ENCODE assay signal across 9 mouse cellular contexts in genomic region chr2:33185258-33185657, GRCm38 (mm10). TPM values are rescaled to one million over a fixed set of nuclear protein-coding genes. Genes with fewer than 3 reads are reported as not detected.
A peak's percentile ranks its signal among the peaks of the same experiment; 100 is the strongest.
DNase-seq lines count a peak whose midpoint lies in the region; ATAC-seq and TF ChIP-seq lines count a peak whose summit lies in the region.
"Had no signal": no experiment of that assay in that cellular context is flagged by ENCODE, and none has a peak within 500 bp of the region (broad histone marks: within the 10 kb centered on the region; RNA-seq: fewer than 3 reads in every experiment).

No protein-coding gene starts in this region.

- H3K27ac ChIP-seq in forebrain, postnatal 0 days (ENCODE audit: low read depth, low read length) = no peak overlapping the region
- H3K27ac ChIP-seq in forebrain, embryonic 16.5 days (ENCODE audit: low read length) = no peak overlapping the region
- peak overlapping the region; percentile 37 for H3K27ac ChIP-seq in heart, embryonic 12.5 days (ENCODE audit: poor library complexity, severe bottlenecking)

- no peak for ATAC-seq in forebrain, postnatal 0 days
- ATAC-seq in forebrain, embryonic 16.5 days = no peak
- 0 out of 2 replicates have a peak, but pooled peaks have one; percentile 33 for ATAC-seq in heart, embryonic 12.5 days (ENCODE audit: insufficient number of reproducible peaks, low FRiP score)

- H3K9me3 ChIP-seq in forebrain, postnatal 0 days (ENCODE audit: low read length) = no peaks in the 10 kb centered on the region
- no peaks in the 10 kb centered on the region for H3K9me3 ChIP-seq in forebrain, embryonic 16.5 days (ENCODE audit: control insufficient read depth, low read length)
- H3K9me3 ChIP-seq in heart, embryonic 12.5 days (replicated peaks) = no peaks in the 10 kb centered on the region
- H3K9me3 ChIP-seq: hindbrain, embryonic 15.5 days had no signal

- H3K4me2 ChIP-seq in forebrain, postnatal 0 days (ENCODE audit: low read depth) = no peak overlapping the region
- H3K4me2 ChIP-seq in forebrain, embryonic 16.5 days (ENCODE audit: low read length) = no peak overlapping the region
- H3K4me2 ChIP-seq in heart, embryonic 12.5 days = no peak overlapping the region
- H3K4me2 ChIP-seq: hindbrain, embryonic 15.5 days had no signal

- no peak overlapping the region for H3K9ac ChIP-seq in forebrain, postnatal 0 days
- no peak overlapping the region for H3K9ac ChIP-seq in forebrain, embryonic 16.5 days (replicated peaks; ENCODE audit: low read depth, low read length)
- H3K9ac ChIP-seq in heart, embryonic 12.5 days = no peak overlapping the region
- H3K9ac ChIP-seq: hindbrain, embryonic 15.5 days had no signal

- no peak overlapping the region for H3K4me3 ChIP-seq in forebrain, postnatal 0 days (ENCODE audit: low read depth, low read length)
- no peak overlapping the region for H3K4me3 ChIP-seq in forebrain, embryonic 16.5 days (replicated peaks; ENCODE audit: low read length)
- no peak overlapping the region for H3K4me3 ChIP-seq in heart, embryonic 12.5 days
- H3K4me3 ChIP-seq: hindbrain, embryonic 15.5 days had no signal

- TF ChIP-seq CTCF in forebrain, postnatal 0 days (IDR thresholded peaks at IDR 0.05; ENCODE audit: low read depth) = peak; percentile 51

- WGBS in forebrain, postnatal 0 days = 66% methylated on average over 7 of the region's 7 CpGs
- WGBS in forebrain, embryonic 16.5 days = 81% methylated on average over 7 of the region's 7 CpGs
- 69% methylated on average over 7 of the region's 7 CpGs for WGBS in heart, embryonic 12.5 days

- no peaks in the 10 kb centered on the region for H3K27me3 ChIP-seq in forebrain, postnatal 0 days (ENCODE audit: insufficient read depth, low read length)
- no peaks in the 10 kb centered on the region for H3K27me3 ChIP-seq in forebrain, embryonic 16.5 days (replicated peaks; ENCODE audit: control insufficient read depth, insufficient read depth, low read length)
- H3K27me3 ChIP-seq in heart, embryonic 12.5 days (replicated peaks) = no peaks in the 10 kb centered on the region
- H3K27me3 ChIP-seq: hindbrain, embryonic 15.5 days had no signal

- no peak for DNase-seq in forebrain, postnatal 0 days
- peak; percentile 56 for DNase-seq in urinary bladder, postnatal 14 days (ENCODE audit: low spot score)
- no peak for DNase-seq in urinary bladder, adult 18-20 months (ENCODE audit: low spot score in 2 of 2)
- DNase-seq in lung, postnatal 25 days (ENCODE audit: low spot score) = peak; percentile 39
- no peak for DNase-seq in right cerebral cortex, postnatal 36 days (ENCODE audit: low spot score in 2 of 2)
- no peak for DNase-seq in layer of hippocampus, postnatal 36 days

- no peaks in the 10 kb centered on the region for H3K36me3 ChIP-seq in forebrain, postnatal 0 days (ENCODE audit: insufficient read depth)
- no peaks in the 10 kb centered on the region for H3K36me3 ChIP-seq in forebrain, embryonic 16.5 days (ENCODE audit: control insufficient read depth, insufficient read depth)
- no peaks in the 10 kb centered on the region for H3K36me3 ChIP-seq in heart, embryonic 12.5 days
- H3K36me3 ChIP-seq: hindbrain, embryonic 15.5 days had no signal

- H3K4me1 ChIP-seq in forebrain, postnatal 0 days (ENCODE audit: insufficient read depth) = peaks cover 3% of the 10 kb centered on the region; the same call in 1 of the 2 replicates
- H3K4me1 ChIP-seq in forebrain, embryonic 16.5 days (replicated peaks; ENCODE audit: control insufficient read depth, insufficient read depth, low read length) = peaks cover 32% of the 10 kb centered on the region
- peaks cover 50% of the 10 kb centered on the region for H3K4me1 ChIP-seq in heart, embryonic 12.5 days (replicated peaks)

RNA-seq across cellular contexts. Expression of gene Angptl2, which starts 30.6 kb away (rescaled TPM):
- 7.9 and 17.5 TPM in 2 replicates for total RNA-seq in forebrain, postnatal 0 days (2014; rRNA removed)
- polyA plus RNA-seq in forebrain, postnatal 0 days (2015; fragmentation: Nextera tagmentation; extraction: Ambion mirVana) = 7.1 and 7.7 TPM in 2 replicates
- 12.0 and 14.3 TPM in 2 replicates for polyA plus RNA-seq in forebrain, embryonic 16.5 days (2015; fragmentation: Nextera tagmentation; extraction: Ambion mirVana)
- polyA plus RNA-seq in heart, embryonic 12.5 days (2016; fragmentation: Nextera tagmentation; extraction: Ambion mirVana) = 54.6 and 54.7 TPM in 2 replicates
- 1 to 10 TPM; 1.1 to 1.7 TPM for total RNA-seq in layer of hippocampus, postnatal 36 days (2021)

RNA-seq across cellular contexts. Expression of gene Garnl3, which starts 53.8 kb away (rescaled TPM):
- 114 and 139 TPM in 2 replicates for total RNA-seq in forebrain, postnatal 0 days (2014; rRNA removed)
- polyA plus RNA-seq in forebrain, postnatal 0 days (2015; fragmentation: Nextera tagmentation; extraction: Ambion mirVana) = 43.7 and 49.8 TPM in 2 replicates
- 26.2 and 34.5 TPM in 2 replicates for polyA plus RNA-seq in forebrain, embryonic 16.5 days (2015; fragmentation: Nextera tagmentation; extraction: Ambion mirVana)
- polyA plus RNA-seq in heart, embryonic 12.5 days (2016; fragmentation: Nextera tagmentation; extraction: Ambion mirVana) = 14.0 and 18.0 TPM in 2 replicates
- 10 to 100 TPM; 30.9 to 39.9 TPM for total RNA-seq in layer of hippocampus, postnatal 36 days (2021)

Comparison
In these comparisons a context has a peak if more than half of its experiments do, and no peak if none do; other contexts are left out.
1. DNase-seq: peak in urinary bladder, postnatal 14 days (single experiment) and lung, postnatal 25 days (single experiment); none in forebrain, postnatal 0 days (single experiment), urinary bladder, adult 18-20 months (0 of 2), right cerebral cortex, postnatal 36 days (0 of 2) and layer of hippocampus, postnatal 36 days (0 of 2).